Mouse (Mus musculus) kidney, postnatal 25 days (tissue): Measurements from ENCODE around the gene Gm6096.
A peak's percentile ranks its signal among the peaks of the same experiment; 100 is the strongest.
"Not testable (repeated sequence)": the region's sequence is repeated elsewhere in the genome, so short reads cannot be mapped to it uniquely, and the experiment has no call there.

Experiments used
- DNase-seq, 2 experiments: peaks; one replicate each; pipeline ENCODE4 v3.0.0; 2021; ENCODE audit warnings: mixed read lengths in 2 of 2

Gene Gm6096

GRCm38 (mm10) chr7:34250738-34251137, at the start of gene Gm6096:
Gene Gm6096, plus strand, starts transcription at chr7:34251038.
- DNase-seq = no peak

DNA sequence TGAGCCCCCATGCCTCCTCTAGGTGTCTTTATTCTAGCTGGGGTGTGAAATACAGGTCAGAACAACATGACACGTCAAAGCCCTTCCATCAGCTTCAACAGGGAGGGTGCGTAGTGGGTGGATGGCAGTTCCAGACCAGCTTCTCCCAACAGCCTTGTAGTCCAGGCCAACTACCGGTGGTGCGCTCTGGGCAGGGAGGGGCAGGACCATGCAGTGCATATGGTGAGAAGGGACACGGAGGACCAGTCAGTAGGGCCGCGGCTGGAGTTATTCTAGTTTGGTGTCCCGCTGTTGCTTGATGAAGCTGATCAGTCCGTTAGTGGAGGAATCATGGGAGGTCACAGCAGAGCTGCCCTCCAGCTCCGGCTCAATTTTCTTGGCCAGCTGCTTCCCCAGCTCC, 48.7 kb upstream of the Gm6096 start:
- not testable (repeated sequence) for DNase-seq

DNA sequence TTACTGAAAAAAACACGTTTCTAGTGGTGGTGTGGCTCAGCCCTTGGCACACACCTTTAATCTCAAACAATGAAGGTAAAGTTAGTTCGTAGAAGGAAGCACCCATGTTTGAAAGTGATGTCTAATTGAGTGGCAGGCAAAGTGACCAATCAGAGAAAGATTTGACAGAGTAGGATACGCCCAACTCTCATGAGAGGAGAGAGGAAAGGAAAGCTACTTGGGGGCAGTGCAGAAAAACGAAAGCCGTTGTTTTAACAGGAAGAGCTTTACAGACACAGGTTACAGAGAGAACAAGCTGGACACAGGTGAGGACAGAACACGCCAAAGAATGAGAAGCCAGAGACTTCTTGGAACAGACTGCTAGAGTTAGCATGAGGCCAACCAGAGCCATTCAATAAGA, 44.5 kb upstream of the Gm6096 start:
- DNase-seq = no peak

DNA sequence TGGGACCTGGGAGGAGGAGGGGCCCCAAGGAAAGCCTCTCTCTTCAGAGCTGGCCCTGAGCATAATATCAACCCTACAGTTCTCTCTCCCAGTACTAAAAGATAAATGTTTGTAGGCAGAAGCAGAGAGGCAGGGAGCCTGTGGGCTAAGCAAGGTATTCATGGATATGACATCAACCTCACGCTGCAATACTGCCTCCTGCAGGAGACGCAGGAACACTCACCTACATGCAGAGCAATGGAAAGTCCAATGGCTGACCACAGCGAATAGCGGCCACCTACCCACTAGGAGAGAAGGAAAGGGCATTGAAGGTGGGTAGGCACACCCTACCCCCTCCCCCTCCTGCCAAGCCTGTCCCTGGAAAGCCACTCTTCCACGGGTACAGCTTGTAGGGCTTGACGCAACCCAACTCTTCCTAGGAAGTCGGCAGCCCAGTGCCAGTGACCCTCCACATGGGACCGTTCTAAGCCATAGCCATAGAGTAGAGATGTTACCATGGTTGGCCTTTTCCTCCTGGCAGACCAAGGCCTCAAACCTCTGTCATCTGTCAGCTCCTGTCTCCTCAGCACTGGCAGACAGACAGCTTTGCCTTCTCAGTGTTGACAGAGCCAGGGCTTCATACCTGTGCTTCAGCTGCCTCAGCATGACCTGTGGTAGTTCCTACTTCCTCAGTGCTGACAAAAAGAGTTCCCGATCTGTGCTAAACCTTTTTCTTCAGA, 42.7 kb upstream of the Gm6096 start:
- no peak for DNase-seq

DNA sequence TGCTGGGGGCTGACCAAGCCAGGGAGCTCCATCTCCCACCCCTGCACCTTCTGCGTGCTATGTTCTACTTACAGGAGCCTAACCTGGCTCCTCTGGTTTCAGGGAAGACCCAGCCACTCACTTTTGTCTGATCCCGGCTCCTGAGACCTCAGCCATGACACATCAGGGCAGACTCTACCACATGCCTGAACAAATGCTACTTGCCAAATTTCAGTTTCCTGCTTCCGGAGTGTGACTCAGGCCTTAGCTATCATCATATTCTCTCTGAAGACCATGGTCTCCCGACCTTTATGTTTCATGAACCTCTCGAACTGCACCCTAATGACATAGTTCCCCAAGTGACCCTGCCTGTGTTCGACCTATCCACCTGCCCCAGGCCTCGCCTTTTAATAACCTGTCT, 37.6 kb upstream of the Gm6096 start:
- no peak for DNase-seq

- DNase-seq = no peak
These were observed 36.2 kb upstream of the Gm6096 start for GRCm38 (mm10) chr7:34214644-34215043.

GRCm38 (mm10) chr7:34215481-34215880, 35.4 kb upstream of the Gm6096 start:
- no peak for DNase-seq

GRCm38 (mm10) chr7:34216474-34216873, 34.4 kb upstream of the Gm6096 start:
- no peak for DNase-seq

- DNase-seq = no peak
These were observed 32.3 kb upstream of the Gm6096 start for GRCm38 (mm10) chr7:34218496-34218895.

DNA sequence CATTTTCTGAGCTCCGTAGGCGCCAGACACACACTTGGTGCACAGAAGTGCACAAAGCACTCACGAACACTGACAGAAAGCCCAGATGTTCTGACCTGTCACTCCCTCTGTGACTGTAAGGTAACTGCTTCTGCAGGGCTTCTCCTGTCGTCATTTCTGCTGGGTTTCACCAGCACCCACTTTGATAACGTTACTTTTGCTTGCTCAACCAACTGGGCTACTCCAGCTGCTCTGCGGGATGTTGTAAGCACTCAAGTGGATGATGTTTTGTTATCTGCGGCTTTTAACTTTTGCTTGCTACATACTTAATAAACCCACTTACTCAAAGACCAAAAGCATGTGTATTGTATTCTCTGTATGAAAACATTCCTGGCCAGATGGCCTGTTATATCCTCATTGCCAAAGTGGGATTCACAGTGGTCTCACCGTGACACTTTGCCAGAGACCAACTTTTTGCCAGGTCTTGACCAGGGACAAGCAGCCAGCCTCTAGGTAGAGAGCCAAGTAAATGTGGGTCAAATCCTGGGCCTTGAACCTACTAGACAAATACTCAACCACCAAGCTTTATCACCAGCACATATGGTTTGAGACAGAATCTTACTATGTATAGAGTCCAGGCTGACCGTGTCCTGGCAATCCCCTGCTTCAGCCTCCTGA, 29.1 kb upstream of the Gm6096 start:
- no peak for DNase-seq

DNA sequence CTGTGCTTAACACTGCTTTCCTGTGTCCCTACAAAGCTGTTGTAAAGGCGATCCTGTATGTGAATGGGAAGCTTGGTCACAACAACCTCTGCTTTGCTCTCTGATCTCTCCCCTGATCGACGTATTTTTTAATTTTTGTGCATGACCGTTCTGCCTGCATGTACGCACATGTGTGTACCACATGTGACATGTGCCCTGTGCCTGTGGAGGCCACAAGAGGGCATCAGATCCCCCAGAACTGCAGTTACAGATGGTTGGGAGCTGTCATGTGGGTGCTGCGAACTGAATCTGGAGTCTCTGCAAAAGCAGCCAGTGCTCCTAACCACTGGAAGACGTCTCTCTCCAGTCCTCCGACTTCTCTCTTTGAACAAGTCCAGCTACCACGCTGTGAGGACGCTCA, 28.5 kb upstream of the Gm6096 start:
- DNase-seq = no peak

DNA sequence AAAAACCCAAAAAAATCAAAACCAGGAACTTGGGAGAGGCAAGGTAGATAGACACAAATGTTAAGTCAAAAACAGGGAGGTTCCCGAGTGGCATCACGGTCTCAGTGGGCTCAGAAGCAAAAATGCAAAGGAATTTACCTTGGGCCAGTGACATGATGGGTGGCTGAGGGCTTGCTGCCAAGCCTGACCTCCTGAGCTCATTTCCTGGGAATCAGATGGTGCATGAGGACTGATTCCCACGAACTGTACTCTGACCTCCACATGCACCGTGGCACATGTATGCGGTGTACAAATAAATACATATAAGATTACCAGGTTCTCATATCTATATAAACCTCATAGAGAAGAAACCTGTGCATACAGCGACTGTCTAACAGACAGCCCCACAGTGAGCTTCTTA, 26.5 kb upstream of the Gm6096 start:
- DNase-seq = no peak

GRCm38 (mm10) chr7:34226086-34226485, 24.8 kb upstream of the Gm6096 start:
- DNase-seq = peak; percentile 43 to 68

- no peak for DNase-seq
These were observed 24.0 kb upstream of the Gm6096 start for GRCm38 (mm10) chr7:34226846-34227245.

DNA sequence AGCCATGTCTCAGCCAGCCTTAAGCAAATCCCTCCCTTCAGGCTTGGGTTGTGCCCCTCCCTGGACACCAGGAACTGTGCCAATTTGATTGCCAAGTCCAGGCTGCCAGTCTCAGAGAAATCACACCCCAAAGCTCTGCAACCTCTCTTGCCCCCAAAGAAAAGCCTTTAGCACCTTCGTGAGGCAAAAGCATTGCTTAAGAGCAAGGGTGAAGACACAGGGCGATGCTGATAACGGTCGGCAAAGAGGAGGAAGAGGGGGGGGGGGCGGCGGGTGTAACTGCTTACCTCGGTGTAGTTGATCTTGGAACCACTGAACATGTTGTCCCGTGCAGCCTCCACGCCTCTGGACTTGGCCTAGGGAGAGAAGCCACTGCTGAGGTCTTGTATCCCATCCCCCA, 22.2 kb upstream of the Gm6096 start:
- DNase-seq = no peak

- DNase-seq = no peak
These were observed 21.7 kb upstream of the Gm6096 start for GRCm38 (mm10) chr7:34229153-34229552.

GRCm38 (mm10) chr7:34229691-34230111, 21.1 kb upstream of the Gm6096 start:
- DNase-seq = peak; percentile 50 to 67

GRCm38 (mm10) chr7:34230116-34230515, 20.7 kb upstream of the Gm6096 start, which contains the start of gene Gpi1:
Gene Gpi1, minus strand, starts transcription at chr7:34230336.
- peak; percentile 87 to 95 for DNase-seq

- peak in 1 of 2 experiments; percentile 22 for DNase-seq
These were observed 17.8 kb upstream of the Gm6096 start for GRCm38 (mm10) chr7:34232785-34233725.

- peak; percentile 99 to 100 for DNase-seq
These were observed 16.8 kb upstream of the Gm6096 start for GRCm38 (mm10) chr7:34233909-34234609.

DNA sequence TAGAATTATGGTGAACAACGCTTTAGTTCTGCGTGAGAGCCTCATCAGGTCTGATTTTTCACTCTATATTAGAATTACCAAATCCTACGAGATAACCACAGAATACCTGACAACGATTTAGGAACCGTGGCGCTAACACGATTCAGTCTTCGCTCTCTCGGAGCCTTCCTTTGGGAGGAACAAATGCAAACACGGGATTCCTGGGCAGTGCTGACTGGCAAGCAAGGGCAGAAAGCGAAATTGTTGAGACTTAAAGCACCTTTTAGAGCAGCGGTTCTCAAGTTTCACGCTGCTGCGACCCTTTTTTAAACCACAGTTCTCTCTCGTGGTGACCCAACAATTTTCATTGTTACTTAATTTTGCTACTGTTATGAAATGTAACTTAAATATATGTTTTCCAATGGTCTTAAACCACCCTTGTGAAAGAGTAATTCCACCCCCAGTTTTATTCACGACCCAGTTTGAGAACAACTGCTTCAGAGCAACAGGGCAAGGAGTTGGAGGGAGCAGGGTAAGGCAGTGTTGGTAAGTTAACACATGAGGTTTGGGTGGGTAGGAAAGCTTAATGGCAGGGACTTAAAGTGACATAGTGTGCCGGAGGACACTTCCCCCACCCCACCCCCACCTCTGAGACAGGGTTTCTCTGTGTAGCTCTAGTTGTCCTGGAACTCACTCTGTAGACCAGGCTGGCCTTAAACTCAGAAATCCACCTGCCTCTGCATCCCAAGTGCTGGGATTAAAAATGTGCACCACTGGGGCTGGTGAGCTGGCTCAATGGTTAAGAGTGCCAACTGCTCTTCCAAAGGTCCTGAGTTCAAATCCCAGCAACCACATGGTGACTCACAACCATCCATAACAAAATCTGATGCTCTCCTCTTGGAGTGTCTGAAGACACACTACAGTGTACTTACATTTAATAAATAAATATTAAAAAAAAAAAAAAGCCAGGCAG, 16.0 kb upstream of the Gm6096 start:
- peak in 1 of 2 experiments; percentile 24 for DNase-seq
